Mouse (Mus musculus) Muller cell, postnatal 12 days (primary cell): ENCODE measurements at regions not wholly inside any gene's neighbourhood (a gene's known extent, or its start where the extent isn't known, plus 50 kb on each side); places are given as distances from the start of the nearest gene placed in this dataset.

ENCODE experiments used
- DNase-seq: peaks from one replicate; pipeline ENCODE4 v3.0.0-alpha.2; 2015; ENCODE audit errors: inconsistent ontology term

DNA sequence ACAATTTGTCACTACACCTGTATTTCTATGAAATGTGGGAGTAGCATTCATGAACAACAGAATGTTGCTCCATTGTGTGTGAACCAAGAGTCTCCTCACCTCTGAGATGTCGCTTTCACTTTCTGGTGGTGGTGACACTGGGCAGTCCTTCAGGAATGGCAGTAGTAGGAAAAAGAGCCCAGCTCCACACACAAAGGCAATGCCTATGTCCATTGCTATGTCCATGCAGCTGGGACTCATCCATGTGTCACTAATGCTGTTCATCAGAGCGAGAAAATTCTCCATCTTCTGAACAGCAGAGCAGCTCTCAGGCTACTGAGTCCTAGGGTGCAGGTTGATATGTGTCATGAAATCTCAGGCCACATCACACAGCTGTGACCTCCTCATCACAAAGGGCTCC is 65.0 kb upstream of the Gm30302 start:
- peak; percentile 20 for DNase-seq

- no peak for DNase-seq
These were observed 50.9 kb upstream of the Gm30302 start for GRCm38 (mm10) chr13:49849579-49850311.
